Mouse (Mus musculus) testis, adult 2 months (tissue): ENCODE measurements at regions not wholly inside any gene's neighbourhood (a gene's known extent, or its start where the extent isn't known, plus 50 kb on each side); places are given as distances from the start of the nearest gene placed in this dataset.

Experiments used
- H3K27ac ChIP-seq: fragments of 200-500 bp; 2 replicates; pipeline ENCODE4 v1.5.1; 2012; ENCODE audit warnings: low read depth, low read length; ENCODE audit not compliant: control insufficient read depth, insufficient read depth
- H3K27me3 ChIP-seq: fragments of 200-500 bp; 2 replicates; pipeline ENCODE4 v1.6.1; 2012; ENCODE audit warnings: mild to moderate bottlenecking, low read length, moderate library complexity; ENCODE audit not compliant: control insufficient read depth, insufficient read depth
- H3K36me3 ChIP-seq: fragments of 200-500 bp; 2 replicates; pipeline ENCODE4 v1.6.1; 2012; ENCODE audit warnings: mild to moderate bottlenecking, low read length; ENCODE audit not compliant: control insufficient read depth, insufficient read depth
- H3K4me1 ChIP-seq: fragments of 200-500 bp; 2 replicates; pipeline ENCODE4 v1.6.1; 2012; ENCODE audit warnings: low read length; ENCODE audit not compliant: control insufficient read depth, insufficient read depth
- H3K4me3 ChIP-seq: fragments of 200-500 bp; 2 replicates; pipeline ENCODE4 v1.5.1; 2012; ENCODE audit warnings: low read depth, mild to moderate bottlenecking, low read length, moderate library complexity, mixed read lengths; ENCODE audit not compliant: control insufficient read depth
- CTCF ChIP-seq: fragments of 200-500 bp; IDR thresholded peaks from 2 replicates; pipeline ENCODE4 v1.5.1; 2012; ENCODE audit warnings: low read depth, mild to moderate bottlenecking, inconsistent platforms, low read length, moderate library complexity; ENCODE audit not compliant: control insufficient read depth, insufficient read depth, insufficient replicate concordance
- POLR2A ChIP-seq: fragments of 200-500 bp; IDR thresholded peaks from 2 replicates; pipeline ENCODE4 v1.6.1; 2012; ENCODE audit warnings: low read depth, mild to moderate bottlenecking, inconsistent platforms, low read length, moderate library complexity; ENCODE audit not compliant: control insufficient read depth

DNA sequence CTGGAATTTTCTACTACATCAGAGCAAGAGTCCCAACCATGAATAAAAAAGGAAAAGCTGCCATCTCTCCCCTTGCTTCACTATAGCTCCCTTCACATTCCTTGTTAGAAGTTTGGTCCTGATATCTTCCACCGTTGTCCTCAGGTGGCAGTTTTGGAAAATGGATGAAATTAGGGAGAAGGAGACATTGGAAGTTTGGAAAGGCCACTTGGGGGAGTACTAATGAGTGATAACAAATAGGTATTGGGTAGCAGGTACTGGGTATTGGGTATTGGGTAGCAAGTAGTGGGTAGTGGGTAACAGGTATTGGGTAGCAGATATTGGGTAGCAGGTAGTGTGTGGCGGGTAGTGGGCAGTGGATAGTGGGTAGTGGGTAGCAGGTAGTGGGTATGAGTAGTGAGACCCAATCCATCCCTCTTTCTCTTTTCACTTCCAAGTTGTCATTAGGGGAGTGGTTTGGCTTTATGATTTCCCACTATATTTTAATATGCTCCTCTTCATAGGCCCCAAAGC is 285.8 kb upstream of the Myo3a start:
- no peak overlapping the region for H3K27ac ChIP-seq
- TF ChIP-seq CTCF (no peak), POLR2A (no peak)

DNA sequence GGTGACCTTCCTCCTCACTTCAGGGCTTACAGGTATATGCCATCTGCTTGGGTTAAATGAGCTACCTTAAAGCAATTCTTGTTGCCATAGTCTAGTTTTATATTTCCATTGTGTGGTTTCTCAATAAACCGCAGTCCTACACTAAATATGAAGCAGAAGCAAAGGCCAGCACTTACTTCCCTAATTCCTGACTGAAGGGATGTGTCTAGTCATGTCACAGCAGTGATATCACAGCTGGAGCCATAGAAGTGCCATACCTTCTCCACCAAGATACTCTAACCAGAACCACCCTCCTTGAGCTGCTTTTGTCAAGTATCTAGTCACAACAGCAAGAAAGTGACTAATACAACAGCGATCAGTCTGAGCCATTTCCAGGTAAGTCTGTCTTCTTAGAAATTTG is 283.6 kb upstream of the Myo3a start:
- no peaks in the 10 kb centered on the region for H3K4me1 ChIP-seq
- H3K27me3 ChIP-seq = no peaks in the 10 kb centered on the region
- TF ChIP-seq CTCF = no peak
- TF ChIP-seq POLR2A = no peak
- no peak overlapping the region for H3K4me3 ChIP-seq
- no peaks in the 10 kb centered on the region for H3K36me3 ChIP-seq
- no peak overlapping the region for H3K27ac ChIP-seq

More for the DNA sequence above, 285.8 kb upstream of the Myo3a start:
- no peak overlapping the region for H3K4me3 ChIP-seq
- no peaks in the 10 kb centered on the region for H3K27me3 ChIP-seq
- H3K4me1 ChIP-seq = no peaks in the 10 kb centered on the region
- no peaks in the 10 kb centered on the region for H3K36me3 ChIP-seq

DNA sequence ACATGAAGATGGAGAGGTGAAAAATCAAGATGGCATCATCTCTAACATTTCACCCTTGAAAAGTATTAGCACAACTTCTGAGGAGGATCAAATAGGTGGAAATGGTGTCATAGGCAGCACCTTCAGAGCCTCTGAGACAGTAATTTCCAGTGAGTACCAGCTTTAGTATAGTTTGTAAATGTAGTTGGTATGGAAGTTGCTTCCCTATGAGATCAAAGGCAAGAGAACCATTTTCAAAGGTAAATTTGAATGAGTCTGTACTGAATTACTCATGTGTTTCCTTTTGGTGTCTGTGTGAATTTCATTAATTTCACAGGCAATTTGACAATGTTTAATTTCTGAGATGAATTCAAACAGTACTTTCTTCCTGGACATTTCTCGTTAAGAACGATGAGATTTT is 280.8 kb upstream of the Myo3a start:
- no peaks in the 10 kb centered on the region for H3K36me3 ChIP-seq
- no peaks in the 10 kb centered on the region for H3K4me1 ChIP-seq
- no peaks in the 10 kb centered on the region for H3K27me3 ChIP-seq
- TF ChIP-seq POLR2A (no peak), CTCF (no peak)
- no peak overlapping the region for H3K4me3 ChIP-seq
- H3K27ac ChIP-seq = no peak overlapping the region

DNA sequence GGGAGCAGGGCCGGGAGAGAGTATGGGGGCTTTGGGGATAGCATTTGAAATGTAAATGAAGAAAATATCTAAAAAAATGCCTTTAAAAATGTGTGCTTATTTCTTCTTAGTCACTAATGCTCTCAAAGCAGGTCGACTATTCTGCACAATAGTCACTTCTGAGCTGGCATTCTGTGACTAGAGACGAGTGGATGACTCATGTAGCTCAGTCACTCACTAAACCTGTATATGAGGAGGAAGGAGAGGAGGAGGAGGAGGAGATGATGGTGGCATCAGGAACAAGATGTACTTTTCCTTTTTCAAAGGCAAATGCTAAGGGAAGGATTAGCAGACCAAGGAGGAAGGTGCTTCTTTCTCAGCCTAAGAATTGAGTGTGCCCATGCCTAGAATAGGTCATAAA is 276.0 kb upstream of the Myo3a start:
- no peak overlapping the region for H3K4me3 ChIP-seq
- TF ChIP-seq POLR2A (no peak), CTCF (no peak)

DNA sequence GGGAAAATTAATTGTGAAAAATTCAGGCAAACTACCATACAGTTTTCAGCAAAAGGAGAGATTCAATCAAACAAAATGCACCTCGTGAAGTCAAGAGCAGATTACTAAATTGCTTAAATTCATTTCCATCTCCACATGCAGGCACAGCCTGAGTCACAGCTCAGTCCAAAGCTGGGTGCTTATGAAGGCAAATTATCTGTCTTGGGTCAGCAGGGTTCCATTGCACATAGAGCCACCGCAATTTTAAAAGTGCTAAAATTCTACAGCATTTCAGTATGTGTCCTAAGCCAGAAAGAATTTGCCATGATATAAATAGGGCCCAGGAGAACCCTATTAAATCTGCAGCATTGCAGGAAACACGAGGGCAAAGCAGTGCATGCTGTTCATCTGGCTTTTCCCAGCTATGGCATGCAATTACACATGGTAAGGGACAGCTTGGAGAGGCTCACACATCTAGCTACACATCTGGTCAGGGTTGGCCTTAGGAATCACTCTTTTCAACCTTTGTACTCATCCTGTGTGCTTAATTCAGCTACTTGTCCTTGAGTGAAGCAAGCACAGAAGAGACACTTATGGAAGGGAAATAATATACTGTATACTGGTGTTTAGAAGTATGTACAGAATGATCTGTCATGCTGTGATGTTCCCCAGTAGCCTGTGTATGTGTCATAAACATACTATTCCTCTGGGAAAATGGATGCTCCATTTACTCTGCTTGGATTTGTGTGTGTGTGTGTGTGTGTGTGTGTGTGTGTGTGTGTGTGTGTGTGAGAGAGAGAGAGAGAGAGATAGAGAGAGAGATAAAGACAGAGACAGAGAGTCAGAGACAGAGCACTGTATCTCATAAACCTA is 271.0 kb upstream of the Myo3a start:
- TF ChIP-seq CTCF (no peak), POLR2A (no peak)
- H3K27me3 ChIP-seq = no peaks in the 10 kb centered on the region
- no peak overlapping the region for H3K4me3 ChIP-seq
- no peak overlapping the region for H3K27ac ChIP-seq
- H3K4me1 ChIP-seq = no peaks in the 10 kb centered on the region
- H3K36me3 ChIP-seq = no peaks in the 10 kb centered on the region

More for the DNA sequence above, 276.0 kb upstream of the Myo3a start:
- H3K4me1 ChIP-seq = no peaks in the 10 kb centered on the region
- no peaks in the 10 kb centered on the region for H3K27me3 ChIP-seq
- no peaks in the 10 kb centered on the region for H3K36me3 ChIP-seq
- H3K27ac ChIP-seq = no peak overlapping the region

DNA sequence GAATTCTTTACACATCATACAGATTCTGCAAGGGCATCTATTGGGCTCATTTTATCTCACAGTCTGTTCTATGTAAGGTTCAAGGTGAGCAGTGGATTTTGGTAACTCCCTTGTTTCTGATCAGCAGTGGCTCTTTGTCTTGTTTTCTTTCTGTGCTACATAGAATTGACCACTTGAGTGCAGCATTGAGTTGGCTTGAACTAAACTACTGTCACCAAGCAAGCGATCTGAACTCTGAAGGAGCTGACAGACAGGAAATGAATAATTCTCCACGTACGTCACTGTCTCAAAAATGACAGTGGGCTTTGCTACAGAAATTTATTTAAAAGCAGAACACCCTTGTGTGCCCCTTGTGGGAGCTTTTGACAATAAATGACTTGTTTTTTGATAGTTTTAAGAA is 268.9 kb upstream of the Myo3a start:
- H3K27me3 ChIP-seq = no peaks in the 10 kb centered on the region
- no peaks in the 10 kb centered on the region for H3K36me3 ChIP-seq
- no peaks in the 10 kb centered on the region for H3K4me1 ChIP-seq
- no peak overlapping the region for H3K4me3 ChIP-seq
- H3K27ac ChIP-seq = no peak overlapping the region
- TF ChIP-seq POLR2A = no peak
- no peak; the same call in 1 of the 2 replicates for TF ChIP-seq CTCF

DNA sequence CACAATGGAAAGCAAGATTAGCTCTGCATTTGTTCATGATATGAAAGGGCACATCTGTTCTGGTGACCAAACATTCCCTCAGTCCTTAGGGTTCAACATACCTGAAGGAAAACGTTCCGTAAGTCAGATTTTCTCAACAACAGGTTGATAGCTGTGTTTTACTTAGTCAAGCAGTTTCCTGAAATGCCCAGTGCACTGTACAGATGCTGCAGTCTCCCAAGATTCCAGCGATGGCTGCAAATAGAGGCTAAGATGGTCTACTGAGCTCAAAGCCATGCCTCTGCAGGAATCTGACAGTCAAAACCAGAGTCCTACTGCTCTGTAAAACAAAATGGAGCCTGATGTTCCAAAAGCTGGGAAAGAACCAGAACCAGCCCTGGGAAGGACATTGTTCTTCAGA is 268.5 kb upstream of the Myo3a start:
- H3K27me3 ChIP-seq = no peaks in the 10 kb centered on the region
- H3K4me1 ChIP-seq = no peaks in the 10 kb centered on the region
- H3K4me3 ChIP-seq = no peak overlapping the region
- TF ChIP-seq POLR2A (no peak), CTCF (no peak)
- no peaks in the 10 kb centered on the region for H3K36me3 ChIP-seq
- no peak overlapping the region for H3K27ac ChIP-seq
